Mouse (Mus musculus): Measurements from ENCODE around the gene Lrrtm1. TPM values are rescaled to one million over a fixed set of nuclear protein-coding genes. Genes with fewer than 3 reads are reported as not detected.

The Lrrtm1 gene
- total RNA-seq, 1 experiment = not detected

GRCm38 (mm10) chr6:77286317-77286716 lies 43.8 kb downstream of the Lrrtm1 start:
- H3K9ac ChIP-seq (ENCODE audit: insufficient read depth, low read depth, low read length, poor library complexity, severe bottlenecking) = no peak overlapping the region
- H3K9me3 ChIP-seq (ENCODE audit: control insufficient read depth, insufficient read depth, low read depth, low read length) = no peaks in the 10 kb centered on the region
- no peak for DNase-seq (ENCODE audit: low read depth, low spot score)
- H3K4me1 ChIP-seq (ENCODE audit: control insufficient read depth in 2 of 2, insufficient read depth in 2 of 2, low read length in 2 of 2, poor library complexity in 1 of 2) = no peaks in the 10 kb centered on the region
- H3K36me3 ChIP-seq (ENCODE audit: control insufficient read depth, insufficient read depth, low read length, poor library complexity, severe bottlenecking) = no peaks in the 10 kb centered on the region
- TF ChIP-seq CHD2 (IDR thresholded peaks at IDR 0.05; ENCODE audit: low read depth, low read length) (no peak), ZNF384 (IDR thresholded peaks at IDR 0.05; ENCODE audit: low read depth, low read length) (no peak), HCFC1 (IDR thresholded peaks at IDR 0.05; ENCODE audit: borderline replicate concordance, insufficient read depth, low read length) (no peak), ZC3H11A (IDR thresholded peaks at IDR 0.05; ENCODE audit: borderline replicate concordance, low read depth, low read length) (no peak), MAFK (IDR thresholded peaks at IDR 0.05; ENCODE audit: insufficient read depth, low read depth, low read length) (no peak)
- H3K4me3 ChIP-seq (ENCODE audit: insufficient read depth in 1 of 2, low read depth in 1 of 2, low read length in 2 of 2, poor library complexity in 1 of 2, severe bottlenecking in 1 of 2) = no peak overlapping the region
- in situ Hi-C loops (cut with MboI; ENCODE audit: low sequenced_read_pairs in 2 of 2, unreplicated experiment in 2 of 2) = no loop called here
- no peak overlapping the region for H3K27ac ChIP-seq (ENCODE audit: insufficient read depth, low read depth, low read length, poor library complexity, severe bottlenecking)

DNA sequence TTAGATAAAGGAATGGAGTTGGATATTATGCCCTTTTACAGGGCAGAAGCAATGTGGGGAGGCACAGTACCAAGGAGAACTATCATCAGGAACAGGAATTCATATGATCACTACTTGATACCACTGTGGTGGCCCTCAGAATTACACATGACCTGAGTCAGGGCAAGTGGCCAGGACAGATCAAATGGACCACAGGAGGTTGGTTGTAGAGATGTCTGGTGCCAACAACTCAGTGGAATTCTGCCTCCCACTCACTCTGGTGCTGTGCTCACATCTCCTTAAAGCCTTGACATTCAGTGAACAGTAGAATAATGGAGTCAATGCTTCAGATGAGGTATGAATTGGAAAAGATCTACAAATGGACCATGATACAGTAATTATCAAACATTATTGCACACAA lies 45.9 kb downstream of the Lrrtm1 start:
- Histone ChIP-seq H3K27ac (ENCODE audit: insufficient read depth, low read depth, low read length, poor library complexity, severe bottlenecking) (no peak overlapping the region), H3K4me1 (ENCODE audit: control insufficient read depth in 2 of 2, insufficient read depth in 2 of 2, low read length in 2 of 2, poor library complexity in 1 of 2) (no peaks in the 10 kb centered on the region), H3K36me3 (ENCODE audit: control insufficient read depth, insufficient read depth, low read length, poor library complexity, severe bottlenecking) (no peaks in the 10 kb centered on the region), H3K9ac (ENCODE audit: insufficient read depth, low read depth, low read length, poor library complexity, severe bottlenecking) (no peak overlapping the region), H3K9me3 (ENCODE audit: control insufficient read depth, insufficient read depth, low read depth, low read length) (no peaks in the 10 kb centered on the region), H3K4me3 (ENCODE audit: insufficient read depth in 1 of 2, low read depth in 1 of 2, low read length in 2 of 2, poor library complexity in 1 of 2, severe bottlenecking in 1 of 2) (no peak overlapping the region)
- DNase-seq (ENCODE audit: low read depth, low spot score) = no peak
- TF ChIP-seq CHD2 (IDR thresholded peaks at IDR 0.05; ENCODE audit: low read depth, low read length) (no peak), ZC3H11A (IDR thresholded peaks at IDR 0.05; ENCODE audit: borderline replicate concordance, low read depth, low read length) (no peak), ZNF384 (IDR thresholded peaks at IDR 0.05; ENCODE audit: low read depth, low read length) (no peak), MAFK (IDR thresholded peaks at IDR 0.05; ENCODE audit: insufficient read depth, low read depth, low read length) (no peak), HCFC1 (IDR thresholded peaks at IDR 0.05; ENCODE audit: borderline replicate concordance, insufficient read depth, low read length) (no peak)
- in situ Hi-C loops (cut with MboI; ENCODE audit: low sequenced_read_pairs in 2 of 2, unreplicated experiment in 2 of 2) = no loop called here

- Histone ChIP-seq H3K4me1 (ENCODE audit: control insufficient read depth in 2 of 2, insufficient read depth in 2 of 2, low read length in 2 of 2, poor library complexity in 1 of 2) (no peaks in the 10 kb centered on the region), H3K27ac (ENCODE audit: insufficient read depth, low read depth, low read length, poor library complexity, severe bottlenecking) (no peak overlapping the region), H3K9me3 (ENCODE audit: control insufficient read depth, insufficient read depth, low read depth, low read length) (no peaks in the 10 kb centered on the region), H3K9ac (ENCODE audit: insufficient read depth, low read depth, low read length, poor library complexity, severe bottlenecking) (no peak overlapping the region), H3K36me3 (ENCODE audit: control insufficient read depth, insufficient read depth, low read length, poor library complexity, severe bottlenecking) (no peaks in the 10 kb centered on the region), H3K4me3 (ENCODE audit: insufficient read depth in 1 of 2, low read depth in 1 of 2, low read length in 2 of 2, poor library complexity in 1 of 2, severe bottlenecking in 1 of 2) (no peak overlapping the region)
- DNase-seq (ENCODE audit: low read depth, low spot score) = no peak
- in situ Hi-C loops (cut with MboI; ENCODE audit: low sequenced_read_pairs in 2 of 2, unreplicated experiment in 2 of 2) = no loop called here
- no peak for TF ChIP-seq ZNF384 (IDR thresholded peaks at IDR 0.05; ENCODE audit: low read depth, low read length)
- no peak for TF ChIP-seq ZC3H11A (IDR thresholded peaks at IDR 0.05; ENCODE audit: borderline replicate concordance, low read depth, low read length)
- TF ChIP-seq MAFK (IDR thresholded peaks at IDR 0.05; ENCODE audit: insufficient read depth, low read depth, low read length) = no peak
- TF ChIP-seq HCFC1 (IDR thresholded peaks at IDR 0.05; ENCODE audit: borderline replicate concordance, insufficient read depth, low read length) = no peak
- no peak for TF ChIP-seq CHD2 (IDR thresholded peaks at IDR 0.05; ENCODE audit: low read depth, low read length)
Observed at GRCm38 (mm10) chr6:77291415-77291814, 48.9 kb downstream of the Lrrtm1 start.

DNA sequence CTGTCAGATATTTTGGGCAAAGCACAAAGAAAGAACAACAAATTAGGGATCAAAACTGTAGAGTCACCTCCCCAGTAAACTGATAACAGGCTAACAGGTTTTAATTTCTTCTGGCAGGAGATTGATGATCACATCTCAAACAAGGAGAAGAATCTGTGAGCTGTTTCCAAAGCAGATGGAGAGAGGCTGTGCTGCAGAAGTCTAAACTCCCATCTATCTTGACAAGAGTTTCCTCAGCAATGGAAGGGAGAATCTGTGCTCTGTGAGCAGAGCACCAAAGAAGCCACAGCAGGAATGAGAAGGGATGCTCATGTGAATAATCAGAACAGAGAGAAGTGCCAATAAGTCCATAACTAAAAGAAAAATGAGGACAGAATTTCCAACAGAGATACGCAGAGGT lies 58.8 kb downstream of the Lrrtm1 start:
- TF ChIP-seq ZC3H11A (IDR thresholded peaks at IDR 0.05; ENCODE audit: borderline replicate concordance, low read depth, low read length) (no peak), ZNF384 (IDR thresholded peaks at IDR 0.05; ENCODE audit: low read depth, low read length) (no peak), MAFK (IDR thresholded peaks at IDR 0.05; ENCODE audit: insufficient read depth, low read depth, low read length) (no peak), HCFC1 (IDR thresholded peaks at IDR 0.05; ENCODE audit: borderline replicate concordance, insufficient read depth, low read length) (no peak), CHD2 (IDR thresholded peaks at IDR 0.05; ENCODE audit: low read depth, low read length) (no peak)
- Histone ChIP-seq H3K27ac (ENCODE audit: insufficient read depth, low read depth, low read length, poor library complexity, severe bottlenecking) (no peak overlapping the region), H3K9me3 (ENCODE audit: control insufficient read depth, insufficient read depth, low read depth, low read length) (no peaks in the 10 kb centered on the region), H3K4me1 (ENCODE audit: control insufficient read depth in 2 of 2, insufficient read depth in 2 of 2, low read length in 2 of 2, poor library complexity in 1 of 2) (no peaks in the 10 kb centered on the region), H3K4me3 (ENCODE audit: insufficient read depth in 1 of 2, low read depth in 1 of 2, low read length in 2 of 2, poor library complexity in 1 of 2, severe bottlenecking in 1 of 2) (no peak overlapping the region), H3K9ac (ENCODE audit: insufficient read depth, low read depth, low read length, poor library complexity, severe bottlenecking) (no peak overlapping the region), H3K36me3 (ENCODE audit: control insufficient read depth, insufficient read depth, low read length, poor library complexity, severe bottlenecking) (no peaks in the 10 kb centered on the region)
- in situ Hi-C loops (cut with MboI; ENCODE audit: low sequenced_read_pairs in 2 of 2, unreplicated experiment in 2 of 2) = no loop called here
- DNase-seq (ENCODE audit: low read depth, low spot score) = no peak

GRCm38 (mm10) chr6:77306796-77307195 lies 64.3 kb downstream of the Lrrtm1 start:
- in situ Hi-C loops (cut with MboI; ENCODE audit: low sequenced_read_pairs in 2 of 2, unreplicated experiment in 2 of 2) = no loop called here
- H3K4me1 ChIP-seq (ENCODE audit: control insufficient read depth in 2 of 2, insufficient read depth in 2 of 2, low read length in 2 of 2, poor library complexity in 1 of 2) = no peaks in the 10 kb centered on the region
- no peak overlapping the region for H3K9ac ChIP-seq (ENCODE audit: insufficient read depth, low read depth, low read length, poor library complexity, severe bottlenecking)
- no peak overlapping the region for H3K27ac ChIP-seq (ENCODE audit: insufficient read depth, low read depth, low read length, poor library complexity, severe bottlenecking)
- no peaks in the 10 kb centered on the region for H3K36me3 ChIP-seq (ENCODE audit: control insufficient read depth, insufficient read depth, low read length, poor library complexity, severe bottlenecking)
- no peaks in the 10 kb centered on the region for H3K9me3 ChIP-seq (ENCODE audit: control insufficient read depth, insufficient read depth, low read depth, low read length)
- no peak for TF ChIP-seq ZNF384 (IDR thresholded peaks at IDR 0.05; ENCODE audit: low read depth, low read length)
- no peak for TF ChIP-seq HCFC1 (IDR thresholded peaks at IDR 0.05; ENCODE audit: borderline replicate concordance, insufficient read depth, low read length)
- TF ChIP-seq ZC3H11A (IDR thresholded peaks at IDR 0.05; ENCODE audit: borderline replicate concordance, low read depth, low read length) = no peak
- TF ChIP-seq MAFK (IDR thresholded peaks at IDR 0.05; ENCODE audit: insufficient read depth, low read depth, low read length) = no peak
- TF ChIP-seq CHD2 (IDR thresholded peaks at IDR 0.05; ENCODE audit: low read depth, low read length) = no peak
- no peak for DNase-seq (ENCODE audit: low read depth, low spot score)
- H3K4me3 ChIP-seq (ENCODE audit: insufficient read depth in 1 of 2, low read depth in 1 of 2, low read length in 2 of 2, poor library complexity in 1 of 2, severe bottlenecking in 1 of 2) = no peak overlapping the region
